Mouse (Mus musculus): Measurements from ENCODE around the gene Grid1. TPM values are rescaled to one million over a fixed set of nuclear protein-coding genes. Genes with fewer than 3 reads are reported as not detected.

The Grid1 gene
- polyA plus RNA-seq, 1 experiment from 2014 or later = 0.81 TPM

- no peak overlapping the region for H3K4me3 ChIP-seq
- no peaks in the 10 kb centered on the region for H3K9me3 ChIP-seq
- 81% methylated on average over 3 of the region's 3 CpGs for WGBS
- no peak overlapping the region for H3K27ac ChIP-seq
- H3K9ac ChIP-seq = no peak overlapping the region
- no peaks in the 10 kb centered on the region for H3K27me3 ChIP-seq
- ATAC-seq (ENCODE audit: insufficient number of reproducible peaks, insufficient read depth, low FRiP score, low TSS enrichment, low read depth) = no peak
- H3K36me3 ChIP-seq = no peaks in the 10 kb centered on the region
- H3K4me1 ChIP-seq = no peaks in the 10 kb centered on the region
- no peak overlapping the region for H3K4me2 ChIP-seq
These were observed 734.4 kb downstream of the Grid1 start for GRCm38 (mm10) chr14:35554288-35554687.

DNA sequence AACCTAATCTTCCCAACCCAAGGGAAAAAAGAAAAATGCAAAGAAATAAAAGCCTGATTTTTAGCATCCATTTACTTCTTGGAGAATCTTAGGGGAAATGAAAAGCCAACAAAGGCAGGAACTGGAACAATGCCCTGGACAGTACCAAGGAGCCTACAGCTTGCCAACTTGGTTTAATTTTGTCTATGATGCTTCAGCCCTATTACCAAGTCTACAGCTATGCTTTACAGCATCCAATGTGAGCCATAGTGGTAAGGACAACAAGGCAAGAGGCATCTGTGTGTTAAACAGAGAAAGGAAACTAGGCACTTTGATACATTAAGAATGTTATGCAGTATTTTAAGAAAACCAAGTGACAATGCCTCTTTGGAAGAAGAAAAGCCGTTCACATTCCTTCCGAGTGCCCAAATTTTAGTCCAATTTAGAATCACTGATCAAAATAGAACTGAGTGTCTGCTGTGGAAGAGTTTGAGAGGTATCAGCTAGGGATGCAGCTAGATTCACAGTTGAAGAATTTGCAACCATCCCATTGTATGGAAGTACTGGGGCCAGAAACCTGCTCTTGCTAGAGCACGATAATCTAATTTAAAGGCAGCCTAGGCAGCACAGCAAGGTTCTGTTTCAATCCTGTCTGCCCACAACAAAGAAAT lies 741.5 kb downstream of the Grid1 start:
- Histone ChIP-seq H3K9me3 (no peaks in the 10 kb centered on the region), H3K36me3 (no peaks in the 10 kb centered on the region), H3K4me3 (no peak overlapping the region), H3K4me1 (no peaks in the 10 kb centered on the region), H3K27ac (no peak overlapping the region), H3K9ac (no peak overlapping the region), H3K4me2 (no peak overlapping the region), H3K27me3 (no peaks in the 10 kb centered on the region)
- ATAC-seq (ENCODE audit: insufficient number of reproducible peaks, insufficient read depth, low FRiP score, low TSS enrichment, low read depth) = no peak
- WGBS = 88% methylated on average over 3 of the region's 3 CpGs

- no peaks in the 10 kb centered on the region for H3K27me3 ChIP-seq
These were observed 753.1 kb downstream of the Grid1 start for GRCm38 (mm10) chr14:35572991-35573502.

DNA sequence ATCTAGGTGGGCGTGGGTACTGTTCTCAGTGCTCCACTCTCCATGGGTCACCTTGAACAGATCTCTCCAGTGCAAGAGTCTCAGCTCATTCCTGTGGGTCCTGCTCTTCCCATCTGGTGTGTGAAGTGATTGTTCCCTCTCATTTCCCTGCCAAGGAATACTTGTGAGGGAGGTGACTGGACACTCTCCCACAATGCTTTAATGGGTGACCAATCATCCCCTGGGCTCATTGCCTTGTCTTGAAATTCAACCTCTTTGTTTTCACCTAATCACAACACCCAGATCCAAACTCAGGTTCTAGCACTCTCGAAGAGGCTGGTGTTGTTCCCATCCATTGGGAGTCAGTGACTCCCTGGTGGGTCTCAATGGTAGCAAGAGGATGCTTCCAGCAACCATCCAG lies 754.6 kb downstream of the Grid1 start:
- H3K36me3 ChIP-seq = no peaks in the 10 kb centered on the region
- H3K4me3 ChIP-seq = no peak overlapping the region
- H3K9me3 ChIP-seq = no peaks in the 10 kb centered on the region
- H3K27ac ChIP-seq = no peak overlapping the region
- no peaks in the 10 kb centered on the region for H3K27me3 ChIP-seq
- H3K9ac ChIP-seq = no peak overlapping the region
- no peak for ATAC-seq (ENCODE audit: insufficient number of reproducible peaks, insufficient read depth, low FRiP score, low TSS enrichment, low read depth)
- H3K4me2 ChIP-seq = no peak overlapping the region
- WGBS = 72% methylated on average over 2 of the region's 2 CpGs
- H3K4me1 ChIP-seq = no peaks in the 10 kb centered on the region

More at GRCm38 (mm10) chr14:35572991-35573502, 753.1 kb downstream of the Grid1 start:
- ATAC-seq (ENCODE audit: insufficient number of reproducible peaks, insufficient read depth, low FRiP score, low TSS enrichment, low read depth) = no peak
- no peak overlapping the region for H3K27ac ChIP-seq
- no peak overlapping the region for H3K9ac ChIP-seq
- no peaks in the 10 kb centered on the region for H3K9me3 ChIP-seq
- WGBS = 83% methylated on average over 4 of the region's 4 CpGs
- no peaks in the 10 kb centered on the region for H3K36me3 ChIP-seq
- H3K4me3 ChIP-seq = no peak overlapping the region
- H3K4me1 ChIP-seq = no peaks in the 10 kb centered on the region
- H3K4me2 ChIP-seq = no peak overlapping the region

- no peaks in the 10 kb centered on the region for H3K4me1 ChIP-seq
- no peaks in the 10 kb centered on the region for H3K9me3 ChIP-seq
- no peak overlapping the region for H3K4me3 ChIP-seq
- H3K9ac ChIP-seq = no peak overlapping the region
- no peak for ATAC-seq (ENCODE audit: insufficient number of reproducible peaks, insufficient read depth, low FRiP score, low TSS enrichment, low read depth)
- H3K27me3 ChIP-seq = no peaks in the 10 kb centered on the region
- 66% methylated on average over 6 of the region's 6 CpGs for WGBS
- H3K4me2 ChIP-seq = no peak overlapping the region
- H3K27ac ChIP-seq = no peak overlapping the region
- H3K36me3 ChIP-seq = no peaks in the 10 kb centered on the region
These were observed 755.4 kb downstream of the Grid1 start for GRCm38 (mm10) chr14:35575285-35575684.

GRCm38 (mm10) chr14:35625749-35626148 lies 805.8 kb downstream of the Grid1 start:
- no peak overlapping the region for H3K4me2 ChIP-seq
- H3K9ac ChIP-seq = no peak overlapping the region
- WGBS = 93% methylated on average over 5 of the region's 5 CpGs
- H3K4me1 ChIP-seq = no peaks in the 10 kb centered on the region
- H3K27ac ChIP-seq = no peak overlapping the region
- ATAC-seq (ENCODE audit: insufficient number of reproducible peaks, insufficient read depth, low FRiP score, low TSS enrichment, low read depth) = no peak
- H3K4me3 ChIP-seq = no peak overlapping the region
- no peaks in the 10 kb centered on the region for H3K36me3 ChIP-seq
- H3K9me3 ChIP-seq = no peaks in the 10 kb centered on the region
- H3K27me3 ChIP-seq = no peaks in the 10 kb centered on the region

MicroRNAs encoded within 50 kb of the gene (microRNA counts, 519-probe panel; counts per million panel counts)
- microRNA mmu-miR-346 = 236 counts per million, percentile 44 among the panel's probes with 10 or more counts

Small RNA genes lying within 50 kb of the gene (microRNA-seq; reads per million reads assigned to microRNA genes)
- gene Mir346 = 47.7 reads per million, percentile 43 among the genes with 10 or more reads in this experiment

Other genes starting within 250 kb of the Grid1 start
- 0.76 and 1.5 TPM in 2 replicates for gene Ldb3, start 231.4 kb upstream of the Grid1 start, polyA plus RNA-seq (2015; fragmentation: Nextera tagmentation; extraction: Ambion mirVana)
- gene Opn4, start 220.0 kb upstream of the Grid1 start, polyA plus RNA-seq (2015; fragmentation: Nextera tagmentation; extraction: Ambion mirVana) = not detected in 2 replicates
- gene Wapl, start 146.2 kb upstream of the Grid1 start, polyA plus RNA-seq (2015; fragmentation: Nextera tagmentation; extraction: Ambion mirVana) = 29.9 and 30.5 TPM in 2 replicates

All from embryonic facial prominence, embryonic 13.5 days (tissue).